ENCODE assay signal across 17 mouse cellular contexts in genomic region chr13:46544608-46545007, GRCm38 (mm10). TPM values are rescaled to one million over a fixed set of nuclear protein-coding genes. Genes with fewer than 3 reads are reported as not detected.
DNase-seq lines count a peak whose midpoint lies in the region; ATAC-seq and TF ChIP-seq lines count a peak whose summit lies in the region.
"Had no signal": no experiment of that assay in that cellular context is flagged by ENCODE, and none has a peak within 500 bp of the region (broad histone marks: within the 10 kb centered on the region; RNA-seq: fewer than 3 reads in every experiment).

No protein-coding gene starts in this region.

- H3K27ac ChIP-seq in layer of hippocampus, adult 2 months = peak overlapping the region; percentile 68
- peak overlapping the region; percentile 71 for H3K27ac ChIP-seq in forebrain, embryonic 15.5 days (replicated peaks)
- H3K27ac ChIP-seq in hindbrain, postnatal 0 days = 0 out of 2 replicates have a peak overlapping the region, but pooled peaks have one; percentile 54
- H3K27ac ChIP-seq in midbrain, postnatal 0 days (ENCODE audit: low read depth, low read length) = 0 out of 2 replicates have a peak overlapping the region, but pooled peaks have one; percentile 0
- H3K27ac ChIP-seq: embryonic facial prominence, embryonic 12.5 days; limb, embryonic 15.5 days had no signal

- H3K9me3 ChIP-seq in forebrain, embryonic 15.5 days = no peaks in the 10 kb centered on the region
- H3K9me3 ChIP-seq in hindbrain, postnatal 0 days (ENCODE audit: low read length) = no peaks in the 10 kb centered on the region
- no peaks in the 10 kb centered on the region for H3K9me3 ChIP-seq in midbrain, postnatal 0 days (ENCODE audit: low read length)
- H3K9me3 ChIP-seq: embryonic facial prominence, embryonic 12.5 days; limb, embryonic 15.5 days; megakaryocyte, embryonic 14.5 days had no signal

- no peak overlapping the region for H3K4me3 ChIP-seq in layer of hippocampus, adult 2 months
- H3K4me3 ChIP-seq in forebrain, embryonic 15.5 days = no peak overlapping the region
- no peak overlapping the region for H3K4me3 ChIP-seq in hindbrain, postnatal 0 days (ENCODE audit: low read length)
- no peak overlapping the region for H3K4me3 ChIP-seq in midbrain, postnatal 0 days (ENCODE audit: low read depth, low read length)
- H3K4me3 ChIP-seq: embryonic facial prominence, embryonic 12.5 days; limb, embryonic 15.5 days; megakaryocyte, embryonic 14.5 days had no signal

- H3K4me2 ChIP-seq in forebrain, embryonic 15.5 days (replicated peaks) = no peak overlapping the region
- no peak overlapping the region for H3K4me2 ChIP-seq in hindbrain, postnatal 0 days (ENCODE audit: low read depth, low read length)
- H3K4me2 ChIP-seq in midbrain, postnatal 0 days (ENCODE audit: low read depth, low read length, poor library complexity, severe bottlenecking) = no peak overlapping the region
- H3K4me2 ChIP-seq: embryonic facial prominence, embryonic 12.5 days; limb, embryonic 15.5 days had no signal

- no peak for ATAC-seq in forebrain, embryonic 15.5 days (replicated peaks)
- ATAC-seq in hindbrain, postnatal 0 days = no peak
- ATAC-seq in midbrain, postnatal 0 days (ENCODE audit: low FRiP score) = no peak
- ATAC-seq: Patski had no signal

- WGBS in forebrain, embryonic 15.5 days = 39% methylated on average over 6 of the region's 6 CpGs
- 34% methylated on average over 6 of the region's 6 CpGs for WGBS in hindbrain, postnatal 0 days
- WGBS in midbrain, postnatal 0 days = 45% methylated on average over 6 of the region's 6 CpGs

- peaks cover 60% of the 10 kb centered on the region for H3K4me1 ChIP-seq in forebrain, embryonic 15.5 days
- H3K4me1 ChIP-seq in hindbrain, postnatal 0 days (ENCODE audit: insufficient read depth, low read length) = peaks cover 8% of the 10 kb centered on the region
- peaks cover 12% of the 10 kb centered on the region; the same call in 1 of the 2 replicates for H3K4me1 ChIP-seq in midbrain, postnatal 0 days (ENCODE audit: insufficient read depth, low read length)
- H3K4me1 ChIP-seq: embryonic facial prominence, embryonic 12.5 days; limb, embryonic 15.5 days had no signal

- H3K36me3 ChIP-seq in forebrain, embryonic 15.5 days = no peaks in the 10 kb centered on the region
- H3K36me3 ChIP-seq in hindbrain, postnatal 0 days (ENCODE audit: insufficient read depth, low read length) = no peaks in the 10 kb centered on the region
- no peaks in the 10 kb centered on the region for H3K36me3 ChIP-seq in midbrain, postnatal 0 days (ENCODE audit: insufficient read depth, low read length)
- H3K36me3 ChIP-seq: embryonic facial prominence, embryonic 12.5 days; limb, embryonic 15.5 days had no signal

- no peak for TF ChIP-seq CTCF in layer of hippocampus, adult 2 months (conservative IDR thresholded peaks at IDR 0.05)
- TF ChIP-seq CTCF in hindbrain, postnatal 0 days (IDR thresholded peaks at IDR 0.05; ENCODE audit: low read depth) = no peak
- TF ChIP-seq CTCF in midbrain, postnatal 0 days (IDR thresholded peaks at IDR 0.05) = no peak

- no peak overlapping the region for H3K9ac ChIP-seq in forebrain, embryonic 15.5 days (replicated peaks)
- H3K9ac ChIP-seq in hindbrain, postnatal 0 days (replicated peaks; ENCODE audit: low read length) = no peak overlapping the region
- no peak overlapping the region for H3K9ac ChIP-seq in midbrain, postnatal 0 days (replicated peaks; ENCODE audit: low read length, poor library complexity, severe bottlenecking)
- H3K9ac ChIP-seq: embryonic facial prominence, embryonic 12.5 days; limb, embryonic 15.5 days had no signal

- H3K27me3 ChIP-seq in forebrain, embryonic 15.5 days = no peaks in the 10 kb centered on the region
- H3K27me3 ChIP-seq in hindbrain, postnatal 0 days (ENCODE audit: insufficient read depth, low read length) = no peaks in the 10 kb centered on the region
- H3K27me3 ChIP-seq in midbrain, postnatal 0 days (ENCODE audit: insufficient read depth, low read length) = no peaks in the 10 kb centered on the region
- H3K27me3 ChIP-seq: embryonic facial prominence, embryonic 12.5 days; limb, embryonic 15.5 days; Patski had no signal

- DNase-seq in layer of hippocampus, adult 2 months (ENCODE audit: low spot score in 2 of 2) = no peak
- DNase-seq in layer of hippocampus, adult 18-20 months (ENCODE audit: low spot score in 2 of 2) = no peak
- DNase-seq in hindbrain, postnatal 0 days (ENCODE audit: low spot score) = no peak
- peak; percentile 36 for DNase-seq in midbrain, postnatal 0 days (ENCODE audit: low spot score)
- DNase-seq in adrenal gland, adult 18-20 months (ENCODE audit: low spot score in 2 of 2) = no peak
- DNase-seq in yolk sac, embryonic 10.5 days (ENCODE audit: low spot score) = no peak
- DNase-seq: cerebellum, adult 11 months; cerebellum, postnatal 36 days; kidney, adult 18-20 months; kidney, postnatal 25 days; lung, postnatal 10 days; thymus, postnatal 14 days had no signal

RNA-seq across cellular contexts. Expression of gene Cap2, which starts 43.0 kb away (rescaled TPM):
- total RNA-seq in layer of hippocampus, adult 2 months (2021) = 100 to 1,000 TPM; 216 to 220 TPM
- total RNA-seq in layer of hippocampus, adult 18-20 months (2021) = 100 to 1,000 TPM; 222 to 231 TPM
- 13.9 and 16.8 TPM in 2 replicates for polyA plus RNA-seq in forebrain, embryonic 15.5 days (2015; fragmentation: Nextera tagmentation; extraction: Ambion mirVana)
- 16.6 and 19.9 TPM in 2 replicates for total RNA-seq in hindbrain, postnatal 0 days (2014; rRNA removed)
- polyA plus RNA-seq in hindbrain, postnatal 0 days (2015; fragmentation: Nextera tagmentation; extraction: Ambion mirVana) = 9.3 and 9.4 TPM in 2 replicates
- 17.5 and 21.9 TPM in 2 replicates for total RNA-seq in midbrain, postnatal 0 days (2014; rRNA removed)
- polyA plus RNA-seq in midbrain, postnatal 0 days (2015; fragmentation: Nextera tagmentation; extraction: Ambion mirVana) = 11.7 and 13.1 TPM in 2 replicates
- 1 to 10 TPM; 5.1 to 5.6 TPM for total RNA-seq in adrenal gland, adult 18-20 months (2021)
- polyA plus RNA-seq: Patski had no signal

Comparison
In these comparisons a context has a peak if more than half of its experiments do, and no peak if none do; other contexts are left out.
1. H3K27ac ChIP-seq: peak in every context shown above with its lines; median percentile 71 in forebrain, embryonic 15.5 days; 68 in layer of hippocampus, adult 2 months; 54 in hindbrain, postnatal 0 days; 0 in midbrain, postnatal 0 days.